Mouse (Mus musculus) left cerebral cortex, adult 8-10 months (tissue): ENCODE data around the gene 1700020N15Rik. TPM values are rescaled to one million over a fixed set of nuclear protein-coding genes. Genes with fewer than 3 reads are reported as not detected.
"Not testable (repeated sequence)": the region's sequence is repeated elsewhere in the genome, so short reads cannot be mapped to it uniquely, and the experiment has no call there.

Experiments
- DNase-seq, 2 experiments: peaks; one replicate each; pipeline ENCODE4 v3.0.0; 2022; ENCODE audit warnings: low spot score in 2 of 2
- total RNA-seq, 4 experiments: library from RNA; stranded (reverse); gene quantifications; 2 replicates each; pipeline ENCODE4 v1.2.4; 2022

Gene 1700020N15Rik
- not detected for total RNA-seq

- not testable (repeated sequence) for DNase-seq
Measured at GRCm38 (mm10) chrX:69945000-69945399, at the start of gene 1700020N15Rik. Gene 1700020N15Rik, plus strand, starts transcription at chrX:69945300.

GRCm38 (mm10) chrX:69976790-69977579 lies 31.9 kb downstream of the 1700020N15Rik start:
- no peak for DNase-seq
